Mouse (Mus musculus) urinary bladder, postnatal 4 days (tissue): Measurements from ENCODE around the gene Atrnl1.

Experiments used
- DNase-seq, 2 experiments: peaks; one replicate each; pipeline ENCODE4 v3.0.0; 2021 to 2022; ENCODE audit warnings: low spot score in 2 of 2

The Atrnl1 gene

DNA sequence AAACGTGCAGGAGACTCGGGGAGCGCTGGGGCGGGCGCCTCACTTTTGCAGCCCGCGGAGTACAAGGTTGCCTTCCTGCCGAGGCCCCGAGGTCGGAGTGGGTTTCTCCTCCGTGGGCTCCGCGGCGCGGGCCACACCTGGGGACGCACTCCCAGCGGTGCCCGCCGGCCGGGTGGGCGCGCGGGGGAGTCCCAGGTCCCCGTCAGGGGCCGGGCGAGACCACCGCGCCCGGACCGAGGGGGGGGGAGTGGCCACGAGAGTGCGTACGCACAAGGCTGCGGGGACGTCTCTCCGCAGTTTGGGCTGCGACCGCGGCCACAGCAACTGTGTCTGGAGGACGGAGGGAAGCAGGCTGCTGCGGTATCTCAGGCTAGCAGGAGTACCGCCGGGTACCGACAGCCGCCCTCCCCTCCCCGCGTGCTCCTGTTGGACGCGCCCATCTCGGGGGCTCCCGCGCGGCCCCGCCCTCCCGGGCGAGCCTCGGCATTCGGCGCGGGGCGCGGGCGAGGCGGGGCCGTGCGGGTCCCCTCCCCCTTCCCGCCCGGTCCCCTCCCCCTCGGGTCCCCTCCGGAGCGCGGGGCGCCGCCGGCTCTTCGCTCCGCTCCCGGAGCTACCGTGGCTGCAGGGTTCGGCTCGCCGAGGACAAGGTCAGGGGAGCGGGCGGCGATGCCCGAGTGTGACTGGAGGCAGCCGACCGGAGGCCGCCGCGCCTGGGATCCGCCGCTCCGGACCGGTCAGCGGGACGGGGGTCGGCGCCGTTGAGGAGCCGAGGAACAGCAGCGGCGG lies at the start of gene Atrnl1:
Gene Atrnl1 (plus strand): TSS at position 559 of the 786 bp plus-strand sequence.
- peak; percentile 84 to 87 for DNase-seq

DNA sequence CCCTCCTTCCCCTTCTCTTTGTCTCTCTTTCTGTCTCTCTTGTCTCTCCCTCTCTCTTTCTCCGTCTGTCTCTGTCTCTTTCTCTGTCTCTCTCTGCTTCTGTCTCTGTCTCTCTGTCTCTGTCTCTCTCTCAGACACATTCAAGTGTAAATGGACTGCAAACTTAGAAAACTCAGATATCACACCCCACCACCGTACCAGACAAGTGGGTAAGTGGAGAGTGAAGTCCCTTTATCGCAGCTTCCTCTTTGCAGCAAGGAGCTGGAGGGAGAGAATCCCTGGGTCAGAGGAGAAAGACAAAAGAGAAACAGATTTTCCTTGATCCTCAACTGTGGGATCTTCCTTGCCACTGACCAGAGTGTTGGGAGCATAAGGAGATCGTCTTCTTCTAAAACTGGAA lies 49.3 kb upstream of the Atrnl1 start:
- DNase-seq = no peak

DNA sequence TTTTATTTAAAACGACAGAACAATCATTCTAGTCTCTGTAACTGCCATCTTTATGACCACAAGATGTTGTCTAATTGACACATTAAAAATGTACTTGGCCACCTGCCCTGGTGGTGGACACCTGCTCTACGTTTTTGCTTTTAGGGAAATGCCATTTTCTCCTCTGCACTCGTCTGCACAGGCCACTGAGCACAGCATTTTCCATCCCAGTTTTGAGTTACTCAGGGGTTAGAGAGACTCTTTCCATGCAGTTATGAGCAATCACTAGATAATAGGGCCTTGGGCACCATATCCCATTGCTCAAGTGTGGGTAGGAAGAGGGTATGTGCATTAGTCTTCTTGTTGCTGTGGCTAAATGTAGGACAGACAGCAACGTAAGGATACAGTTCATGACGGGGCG lies 41.8 kb upstream of the Atrnl1 start:
- no peak for DNase-seq

DNA sequence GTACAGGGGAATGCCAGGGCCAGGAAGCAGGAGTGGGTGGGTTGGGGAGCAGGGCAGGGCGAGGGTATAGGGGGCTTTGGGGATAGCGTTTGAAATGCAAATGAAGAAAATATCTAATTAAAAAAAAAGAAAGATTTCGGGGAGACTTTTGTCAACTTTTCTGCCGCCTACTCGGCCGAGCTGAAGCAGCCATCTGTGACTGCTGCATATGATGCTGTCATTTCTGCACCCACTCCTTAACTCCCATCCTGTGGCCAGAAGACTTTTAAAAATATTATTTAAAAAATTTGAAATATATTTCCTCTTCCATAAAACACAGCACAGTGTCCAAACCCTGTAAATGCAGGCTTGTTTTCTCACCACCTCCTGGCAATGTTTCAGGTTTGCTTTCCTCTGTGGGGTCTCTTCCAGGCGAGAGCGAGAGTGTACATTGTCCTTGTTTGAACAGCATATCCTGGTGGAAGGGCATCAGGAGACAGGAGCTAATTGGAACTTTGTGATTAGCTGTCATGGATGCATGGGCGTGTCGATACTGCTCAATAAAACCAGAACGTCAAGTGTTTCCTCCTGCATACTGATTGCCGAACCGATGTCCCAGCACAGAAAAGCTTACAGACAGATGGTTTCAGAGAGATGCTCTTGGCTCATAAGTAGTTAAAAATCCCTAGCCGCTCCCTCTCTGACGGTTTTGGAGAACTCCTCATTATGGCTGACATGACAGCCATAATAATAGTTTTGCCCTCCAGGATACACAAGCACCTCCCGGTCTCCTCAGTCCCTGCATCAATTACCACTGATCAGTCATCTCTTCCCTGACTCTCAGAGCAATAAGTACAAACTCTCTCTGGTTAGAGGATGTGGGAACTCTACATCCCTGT lies 38.2 kb upstream of the Atrnl1 start:
- DNase-seq = no peak

DNA sequence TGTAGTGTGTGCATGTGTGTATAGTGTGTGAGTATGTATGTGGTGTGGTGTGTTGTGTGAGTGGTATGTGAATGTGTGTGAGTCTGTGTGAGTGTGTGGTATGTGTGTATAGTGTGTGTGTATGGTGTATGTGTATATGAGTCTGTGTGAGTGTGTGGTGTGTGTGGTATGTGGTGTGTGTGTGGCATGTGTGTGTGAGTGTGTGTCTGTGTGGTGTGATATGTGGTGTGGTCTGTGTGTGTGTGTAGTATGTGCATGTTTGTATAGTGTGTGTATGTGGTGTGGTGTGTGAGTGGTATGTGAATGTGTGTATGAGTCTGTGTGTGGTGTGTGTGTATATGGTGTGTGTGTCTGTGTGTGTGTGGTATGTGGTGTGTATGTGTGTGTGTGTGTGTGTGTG lies 37.4 kb upstream of the Atrnl1 start:
- DNase-seq = no peak

DNA sequence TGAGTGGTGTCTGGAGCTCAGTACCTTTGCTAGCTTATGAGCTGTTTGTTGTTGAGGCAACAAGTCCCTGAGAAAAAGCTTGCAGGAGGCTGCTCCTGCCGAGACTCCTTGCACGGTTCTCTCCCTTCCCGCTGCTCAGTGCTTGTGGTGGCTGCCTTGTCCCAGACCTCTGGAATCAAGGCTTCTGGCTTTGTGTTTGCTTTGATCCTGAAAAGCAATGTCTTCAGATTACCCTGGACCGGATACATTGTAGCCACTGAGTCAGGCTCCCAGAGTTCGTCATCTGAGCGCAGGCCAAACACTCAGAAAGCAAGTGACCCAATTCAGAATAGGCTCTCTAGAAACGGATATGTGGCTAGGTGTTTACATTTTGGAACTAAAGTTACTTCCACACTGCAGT lies 35.8 kb upstream of the Atrnl1 start:
- DNase-seq = no peak

DNA sequence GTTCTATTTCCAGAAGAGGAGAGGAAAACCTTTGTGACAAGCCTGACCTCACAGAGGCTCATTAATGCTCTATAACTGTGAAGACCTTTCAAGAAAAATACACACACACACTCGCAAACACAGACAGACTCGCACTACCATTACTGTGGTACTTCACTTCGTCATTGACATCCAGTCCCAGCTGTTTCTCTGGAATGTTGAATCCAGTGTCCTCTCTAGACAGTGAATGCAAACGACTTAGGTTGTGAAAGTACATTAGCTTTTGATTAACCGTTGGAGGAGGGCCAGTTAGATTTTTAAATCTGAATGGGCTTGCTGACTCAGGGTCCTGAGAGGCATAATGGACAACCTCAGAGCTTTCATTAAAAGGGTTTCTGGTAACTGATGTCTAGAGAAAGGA lies 34.0 kb upstream of the Atrnl1 start:
- no peak for DNase-seq

DNA sequence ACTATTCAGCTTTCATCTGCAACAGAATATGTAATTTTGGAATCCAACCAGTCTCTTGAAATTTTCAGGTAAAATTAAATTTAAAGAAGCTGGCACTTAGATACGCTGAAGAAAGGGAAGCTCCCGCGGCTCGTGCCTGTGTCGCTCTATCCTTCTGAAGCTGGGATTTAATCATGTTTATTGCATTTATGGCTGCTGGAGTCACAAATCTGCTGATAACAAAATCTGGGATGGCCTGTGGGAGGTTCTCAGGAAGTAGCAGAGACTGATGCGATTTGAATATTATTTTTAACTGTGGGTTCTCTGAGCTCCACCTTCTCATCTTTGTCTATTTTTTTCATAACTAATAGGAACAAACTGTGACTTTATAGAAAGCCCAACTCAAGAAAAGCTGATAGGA lies 33.6 kb upstream of the Atrnl1 start:
- DNase-seq = no peak

DNA sequence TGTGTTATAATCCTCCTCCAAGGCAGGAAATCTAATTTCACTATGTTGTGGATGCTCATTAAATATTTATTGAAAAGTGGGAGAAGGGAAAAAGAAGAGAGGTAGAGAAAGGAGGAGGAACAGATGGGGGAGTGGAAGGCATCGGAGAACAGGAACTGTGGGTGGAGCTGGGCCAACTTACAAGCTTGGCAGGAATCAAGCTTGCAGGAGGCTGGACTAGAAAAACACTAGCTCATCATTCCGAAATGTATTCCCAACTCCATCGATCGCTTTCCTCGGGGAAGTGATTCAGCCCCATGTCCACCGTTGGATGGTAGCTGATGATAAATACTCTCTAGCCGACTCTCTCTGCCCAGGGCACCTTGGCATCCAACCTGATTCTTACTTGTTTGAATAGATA lies 29.9 kb upstream of the Atrnl1 start:
- no peak for DNase-seq

DNA sequence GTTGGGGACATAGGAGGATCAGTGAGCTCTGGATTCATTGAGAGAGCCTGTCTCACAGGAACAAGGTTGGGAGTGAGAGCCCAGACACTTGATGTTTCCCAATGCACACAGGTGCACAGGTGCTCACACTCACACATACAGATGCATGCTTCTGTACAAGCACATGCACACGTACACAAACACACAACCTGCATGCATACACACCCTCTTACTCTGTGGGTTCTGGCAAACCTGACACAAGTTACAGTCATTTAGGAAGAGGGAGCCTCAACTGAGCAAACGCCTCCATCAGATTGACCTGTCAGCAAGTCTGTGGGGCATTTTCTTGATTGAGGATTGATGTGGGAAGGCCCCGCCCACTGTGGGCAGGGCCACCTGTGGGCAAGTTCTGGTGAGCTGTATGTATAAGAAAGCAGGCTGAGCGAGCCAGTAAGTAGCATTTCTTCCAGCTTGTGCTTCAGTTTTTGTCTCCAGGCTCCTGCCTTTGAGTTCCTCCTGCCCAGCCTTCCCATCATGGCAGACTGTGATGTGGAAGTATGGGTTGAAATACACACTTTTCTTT lies 25.5 kb upstream of the Atrnl1 start:
- DNase-seq = no peak

DNA sequence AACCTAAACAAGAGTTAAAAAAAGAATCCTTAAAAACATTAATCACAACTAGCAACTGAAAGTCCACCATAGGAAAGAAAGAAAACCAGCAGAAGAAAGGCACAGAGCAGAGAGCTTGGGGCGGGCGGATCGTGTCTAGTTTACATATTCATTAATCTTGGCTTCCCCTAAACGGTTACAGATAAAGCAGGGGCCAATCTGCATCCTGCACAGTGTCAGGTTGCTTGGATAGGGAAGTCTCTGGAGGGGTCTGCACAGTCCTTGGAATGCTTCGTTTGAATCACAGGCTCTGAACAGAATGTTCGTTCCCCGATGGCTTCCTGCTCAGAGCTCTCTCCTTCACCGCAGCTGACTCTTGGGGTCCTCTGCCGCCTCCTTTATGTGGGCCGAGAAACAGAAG lies 24.7 kb upstream of the Atrnl1 start:
- no peak for DNase-seq

DNA sequence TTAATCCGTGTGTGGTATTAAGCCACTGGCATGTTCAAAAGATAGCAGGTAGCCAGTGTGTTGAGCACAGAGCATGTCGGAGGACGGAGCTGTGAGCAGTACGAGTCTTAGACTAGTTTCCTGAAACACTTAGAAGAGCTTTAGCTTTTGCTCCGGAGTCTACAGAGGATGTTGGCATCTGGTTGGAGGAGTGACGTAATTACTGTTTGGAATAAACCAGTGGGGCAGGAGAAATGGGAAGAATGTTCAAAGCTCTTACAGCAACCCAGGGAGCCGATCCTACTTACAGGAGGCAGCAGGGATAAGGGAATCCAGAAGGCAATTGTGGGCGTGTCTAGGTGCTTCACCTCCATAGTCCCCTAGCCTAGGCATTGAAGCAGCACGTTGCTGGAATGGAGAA lies 21.3 kb upstream of the Atrnl1 start:
- no peak for DNase-seq

DNA sequence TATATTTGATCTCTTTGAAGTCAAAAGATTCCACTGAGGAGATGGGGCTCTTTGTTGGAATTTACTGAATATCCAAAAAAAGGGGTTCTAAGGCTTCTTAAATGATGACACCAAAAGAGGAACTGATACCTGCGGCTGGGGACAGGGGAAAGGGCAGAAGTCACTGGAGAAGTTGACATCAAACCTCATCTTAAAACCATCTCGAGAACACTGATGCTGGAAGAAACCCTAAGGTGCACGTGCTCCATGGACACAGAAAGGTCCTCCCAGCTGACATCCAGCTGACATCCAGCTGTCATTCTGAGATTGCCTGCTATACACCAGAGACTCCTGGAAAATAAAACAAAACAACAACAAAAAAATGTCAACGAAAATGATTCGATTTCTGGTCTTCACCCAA lies 19.9 kb upstream of the Atrnl1 start:
- no peak for DNase-seq

DNA sequence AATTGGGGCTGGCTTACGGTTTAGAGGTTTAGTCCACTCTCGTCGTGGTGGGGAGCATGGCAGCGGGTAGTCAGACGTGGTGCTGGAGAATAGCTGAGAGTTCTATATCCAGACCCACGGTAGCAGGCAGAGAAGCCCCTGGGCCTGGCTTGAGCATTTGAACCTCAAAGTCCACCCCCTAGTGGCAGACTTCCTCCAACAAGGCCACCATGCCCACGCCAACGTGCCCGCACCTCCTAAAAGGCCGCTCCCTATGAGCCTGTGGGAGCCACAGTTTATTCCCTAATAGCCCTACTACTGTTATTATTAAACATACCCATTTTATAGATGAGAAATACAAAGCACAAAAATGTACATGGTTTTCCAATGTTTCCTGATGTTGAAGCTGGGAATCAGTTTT lies 19.2 kb upstream of the Atrnl1 start:
- DNase-seq = no peak

DNA sequence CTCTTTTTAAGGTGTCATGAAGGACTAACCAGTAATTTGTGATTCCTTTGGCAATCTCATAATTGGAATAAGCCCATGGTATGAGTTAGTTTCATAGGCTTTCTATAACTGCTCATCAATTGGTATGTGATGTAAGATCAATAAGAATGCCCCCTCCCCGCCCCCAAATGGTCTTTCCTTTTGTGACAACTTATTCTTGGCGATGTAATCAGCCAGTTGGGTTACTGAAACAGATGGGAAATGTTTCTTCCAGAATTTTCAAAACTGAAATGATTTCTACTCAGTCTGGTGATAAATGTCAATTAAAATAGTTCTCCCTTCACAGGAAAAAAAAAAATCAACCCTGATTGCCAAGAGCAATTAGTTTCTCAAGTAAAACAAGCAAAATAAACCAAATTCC lies 18.5 kb upstream of the Atrnl1 start:
- no peak for DNase-seq

DNA sequence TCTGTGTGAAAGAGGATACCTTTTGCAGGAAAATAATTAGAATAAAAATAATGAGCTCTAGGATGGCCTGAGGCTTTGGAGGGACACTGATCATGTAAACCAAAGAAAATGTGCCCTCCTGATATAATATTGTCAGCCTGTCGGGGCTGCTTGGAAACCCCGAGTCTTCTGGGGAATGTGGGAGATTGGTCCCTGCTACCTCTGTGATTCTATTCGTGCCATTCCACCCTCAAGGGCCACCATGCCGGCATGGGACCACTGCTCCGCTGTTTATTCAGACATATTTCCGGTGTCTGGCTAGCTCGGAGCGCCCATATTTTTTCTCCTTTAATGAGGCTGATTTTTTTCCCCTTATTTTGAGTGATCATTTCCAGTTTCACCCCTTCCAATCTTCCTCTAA lies 11.7 kb upstream of the Atrnl1 start:
- no peak for DNase-seq

DNA sequence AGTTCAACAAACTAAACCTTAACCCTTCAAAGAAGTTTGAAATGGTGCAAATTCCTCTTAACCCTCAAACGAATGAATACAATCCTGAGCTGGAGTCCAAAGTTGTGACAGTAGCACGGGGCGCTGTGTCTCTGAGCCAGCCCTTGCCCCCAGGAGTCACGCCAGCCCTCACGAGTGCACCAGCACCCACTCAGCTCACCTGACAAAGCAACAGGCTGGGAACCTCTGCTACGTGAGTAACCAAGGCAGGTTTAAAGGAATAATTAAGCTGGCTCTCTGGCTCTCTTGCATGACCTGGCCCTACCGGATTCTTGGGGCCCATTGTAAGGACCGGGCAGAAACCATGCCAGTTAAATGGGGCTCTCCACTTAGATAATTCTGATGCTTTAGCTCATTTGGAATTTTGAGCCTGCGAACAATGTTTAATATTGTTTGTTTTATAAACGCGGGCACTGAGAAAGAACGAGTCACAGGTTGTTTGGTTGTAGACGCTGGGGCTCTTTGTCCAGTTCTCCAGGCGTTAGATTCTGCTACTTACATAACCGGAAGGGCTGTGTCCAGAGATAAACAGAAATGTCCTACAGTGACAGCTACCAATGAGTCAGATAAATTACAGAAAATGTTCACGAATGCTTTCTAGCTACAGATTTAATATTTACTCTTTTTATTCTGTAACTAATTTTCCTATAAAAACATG lies 10.5 kb upstream of the Atrnl1 start:
- no peak for DNase-seq

DNA sequence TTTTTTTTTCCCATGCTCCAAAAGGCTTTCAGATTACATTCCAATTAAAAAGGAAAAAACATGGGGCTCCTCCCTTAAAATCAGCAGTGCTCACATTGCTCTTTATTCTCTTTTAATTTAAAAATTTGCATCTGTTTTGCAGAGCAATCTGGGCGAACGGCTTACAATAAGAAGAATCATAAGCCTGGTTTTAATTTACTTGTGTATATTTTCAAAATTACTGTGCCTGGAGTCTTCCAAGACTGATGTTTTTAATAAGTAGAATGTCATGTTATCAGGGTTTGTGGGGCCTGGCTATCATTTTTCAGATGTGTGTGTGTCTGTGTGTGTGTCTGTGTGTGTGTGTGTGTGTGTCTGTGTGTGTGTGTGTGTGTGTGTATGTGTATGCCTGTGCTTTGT lies 9.9 kb upstream of the Atrnl1 start:
- no peak for DNase-seq

DNA sequence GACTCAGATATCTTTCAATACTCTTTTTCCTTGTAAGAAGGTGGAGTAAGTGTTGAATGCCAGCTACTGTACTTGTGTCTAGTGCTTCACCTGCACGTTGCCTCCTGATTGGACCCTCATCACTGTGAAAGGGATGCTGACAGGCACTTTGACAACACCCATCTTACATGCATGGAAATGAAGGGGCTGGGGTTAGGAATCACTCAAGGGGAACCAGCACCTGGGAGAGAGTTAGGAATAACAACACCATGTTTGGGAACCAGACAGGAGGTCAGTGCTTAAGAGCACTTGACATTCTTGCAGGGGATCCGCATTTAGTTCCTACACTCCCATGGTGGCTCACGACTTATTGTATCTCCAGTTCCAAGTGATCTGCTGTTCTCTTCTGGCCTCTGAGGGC lies 7.2 kb upstream of the Atrnl1 start:
- no peak for DNase-seq

DNA sequence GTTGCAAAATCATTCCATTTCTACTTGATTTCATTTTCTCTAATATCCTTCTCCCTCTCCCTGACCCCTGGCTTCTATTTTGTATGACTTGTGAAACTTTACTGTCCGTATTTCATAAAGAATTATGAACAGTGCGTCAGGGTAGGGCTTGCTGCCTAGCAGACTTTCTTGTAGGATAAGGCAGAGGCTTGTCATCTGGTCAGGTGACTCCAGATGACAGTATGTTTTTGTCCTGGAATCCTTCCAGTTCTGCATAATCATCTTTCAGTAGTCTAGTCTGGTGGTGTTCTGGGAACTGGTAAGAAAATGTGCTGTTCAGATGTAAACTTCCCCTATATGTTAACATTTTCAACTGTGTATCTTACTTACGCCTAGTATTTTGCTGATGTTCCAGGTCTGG lies 4.9 kb upstream of the Atrnl1 start:
- DNase-seq = no peak

DNA sequence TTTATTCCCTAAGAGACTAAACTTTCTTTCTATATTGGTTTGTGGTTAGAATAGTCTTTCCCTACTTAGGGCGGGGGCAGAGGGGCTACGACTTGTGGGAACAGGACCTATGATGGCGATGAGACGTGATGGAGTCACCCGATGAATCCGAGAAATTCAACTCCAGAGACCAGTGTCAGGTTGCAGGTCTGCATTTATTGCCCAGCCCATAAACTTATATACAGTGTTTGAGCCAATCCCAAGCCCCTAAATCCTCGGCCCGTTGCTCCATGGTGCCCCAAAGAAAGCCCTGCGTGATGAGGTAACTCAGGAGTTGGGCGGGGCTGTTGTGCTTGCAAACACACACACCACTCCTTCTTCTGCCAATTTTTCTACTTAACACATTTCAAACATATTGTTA lies 4.5 kb upstream of the Atrnl1 start:
- DNase-seq = no peak

DNA sequence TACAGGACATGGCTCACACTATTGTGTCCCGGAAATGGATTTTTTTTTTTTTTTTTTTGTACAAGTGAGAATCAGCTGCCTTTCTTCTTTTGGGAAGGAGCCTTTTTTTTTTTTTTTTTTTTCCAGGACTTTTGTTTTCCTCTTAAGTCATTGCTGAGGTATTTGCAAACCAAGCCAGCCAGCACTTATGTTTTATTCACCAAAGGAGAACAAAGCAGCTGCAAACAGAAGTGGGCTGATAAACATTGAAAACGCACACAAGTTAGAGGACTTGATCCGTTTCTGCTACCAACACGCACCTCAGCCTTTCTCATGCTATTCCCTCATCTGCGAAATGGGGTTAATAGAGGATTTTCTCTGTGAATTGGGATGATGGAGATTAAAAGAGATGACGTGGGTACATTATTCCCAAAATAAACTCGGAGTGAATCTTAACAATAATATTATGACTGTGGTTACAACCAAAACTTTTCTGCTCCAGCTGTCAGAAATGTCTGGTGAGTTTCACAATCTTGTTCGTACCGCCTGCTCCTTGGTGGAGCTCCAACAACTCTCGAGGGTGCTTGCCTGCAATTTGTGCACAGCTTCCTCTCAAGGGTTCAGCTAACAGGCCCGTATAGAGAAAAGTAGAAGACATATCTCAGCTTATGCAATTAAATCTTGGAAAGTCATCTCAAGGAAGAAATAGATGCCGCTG lies 1.3 kb upstream of the Atrnl1 start:
- DNase-seq = no peak
